Mouse (Mus musculus) T-helper 1 cell (primary cell): ENCODE data around the gene Lrrc42.

Source experiments
- in situ Hi-C: fragments of 300-600 bp; cut with MboI, MseI; formaldehyde crosslinking; loops from one replicate; pipeline ENCODE4 v1.15.1; 2025; ENCODE audit warnings: high pct_unique_total_duplicates

The Lrrc42 gene

GRCm38 (mm10) chr4:107249471-107249870, 3.9 kb downstream of the Lrrc42 start:
- in situ Hi-C loops: loop anchor here (5.0 kb wide), 1 partner anchor 98 kb away; no protein-coding TSS in a partner anchor

- in situ Hi-C loops: loop anchor here (5.0 kb wide), 1 partner anchor 99 kb away; no protein-coding TSS in a partner anchor
These were observed 5.3 kb downstream of the Lrrc42 start for GRCm38 (mm10) chr4:107248061-107248460.

- in situ Hi-C loops: loop anchor here (5.0 kb wide), 1 partner anchor 100 kb away; no protein-coding TSS in a partner anchor
These were observed 6.2 kb downstream of the Lrrc42 start for GRCm38 (mm10) chr4:107247110-107247509.

- in situ Hi-C loops: loop anchor here (5.0 kb wide), 1 partner anchor 101 kb away; no protein-coding TSS in a partner anchor
These were observed 7.3 kb downstream of the Lrrc42 start for GRCm38 (mm10) chr4:107246040-107246439.

- in situ Hi-C loops: loop anchor here (5.0 kb wide), 1 partner anchor 102 kb away; no protein-coding TSS in a partner anchor
These were observed 8.0 kb downstream of the Lrrc42 start for GRCm38 (mm10) chr4:107245368-107245767.

- in situ Hi-C loops: no loop called here
These were observed 9.7 kb downstream of the Lrrc42 start for GRCm38 (mm10) chr4:107243365-107244333.

GRCm38 (mm10) chr4:107240196-107240595, 13.1 kb downstream of the Lrrc42 start:
- in situ Hi-C loops: no loop called here

GRCm38 (mm10) chr4:107238253-107238652, 15.1 kb downstream of the Lrrc42 start:
- in situ Hi-C loops: no loop called here

GRCm38 (mm10) chr4:107232219-107232618, 21.1 kb downstream of the Lrrc42 start:
- in situ Hi-C loops: no loop called here

- in situ Hi-C loops: no loop called here
These were observed 27.0 kb downstream of the Lrrc42 start for GRCm38 (mm10) chr4:107226313-107226712.

GRCm38 (mm10) chr4:107223225-107224204, 29.8 kb downstream of the Lrrc42 start:
- in situ Hi-C loops: no loop called here

- in situ Hi-C loops: no loop called here
These were observed 31.8 kb downstream of the Lrrc42 start for GRCm38 (mm10) chr4:107221524-107221923.

- in situ Hi-C loops: no loop called here
These were observed 35.8 kb downstream of the Lrrc42 start for GRCm38 (mm10) chr4:107217574-107217973.

- in situ Hi-C loops: no loop called here
These were observed 39.9 kb downstream of the Lrrc42 start for GRCm38 (mm10) chr4:107213279-107214011.

- in situ Hi-C loops: no loop called here
These were observed 41.4 kb downstream of the Lrrc42 start for GRCm38 (mm10) chr4:107211936-107212335.

GRCm38 (mm10) chr4:107211465-107211864, 41.9 kb downstream of the Lrrc42 start:
- in situ Hi-C loops: no loop called here

GRCm38 (mm10) chr4:107210483-107211097, 42.7 kb downstream of the Lrrc42 start:
- in situ Hi-C loops: no loop called here

- in situ Hi-C loops: no loop called here
These were observed 44.5 kb downstream of the Lrrc42 start, which contains the start of gene Ldlrad1 for GRCm38 (mm10) chr4:107208880-107209279. Gene Ldlrad1 (plus strand): TSS chr4:107209180.

- in situ Hi-C loops: no loop called here
These were observed 46.3 kb downstream of the Lrrc42 start for GRCm38 (mm10) chr4:107207016-107207415.

- in situ Hi-C loops: no loop called here
These were observed 50.3 kb downstream of the Lrrc42 start for GRCm38 (mm10) chr4:107203001-107203400.
